Mouse (Mus musculus) hindbrain, embryonic 12.5 days (tissue): ENCODE measurements around the gene Utrn. TPM values are rescaled to one million over a fixed set of nuclear protein-coding genes. Genes with fewer than 3 reads are reported as not detected.

Experiments
- ATAC-seq: fragments of 200-750 bp; cut with Nextera tagmentation; 2 replicates; pipeline ENCODE4 v1.8.0; 2017; ENCODE audit warnings: moderate TSS enrichment; ENCODE audit not compliant: low FRiP score
- H3K27ac ChIP-seq: fragments of 300-500 bp; sonication (generic); 2 replicates; pipeline ENCODE4 v1.5.1; 2016; ENCODE audit warnings: mild to moderate bottlenecking
- H3K27me3 ChIP-seq: fragments of 300-500 bp; sonication (generic); 2 replicates; pipeline ENCODE4 v1.6.1; 2016; ENCODE audit warnings: mild to moderate bottlenecking
- H3K36me3 ChIP-seq: fragments of 300-500 bp; sonication (generic); 2 replicates; pipeline ENCODE4 v1.6.1; 2016; ENCODE audit warnings: mild to moderate bottlenecking
- H3K4me1 ChIP-seq: fragments of 300-500 bp; sonication (generic); 2 replicates; pipeline ENCODE4 v1.6.1; 2016
- H3K4me2 ChIP-seq: fragments of 300-500 bp; sonication (generic); replicated peaks from 2 replicates; pipeline ENCODE4 v1.6.1; 2016; ENCODE audit warnings: mild to moderate bottlenecking
- H3K4me3 ChIP-seq: fragments of 300-500 bp; sonication (generic); 2 replicates; pipeline ENCODE4 v1.5.1; 2016; ENCODE audit warnings: mild to moderate bottlenecking
- H3K9ac ChIP-seq: fragments of 300-500 bp; sonication (generic); 2 replicates; pipeline ENCODE4 v1.6.1; 2016; ENCODE audit warnings: mild to moderate bottlenecking, moderate library complexity
- H3K9me3 ChIP-seq: fragments of 300-500 bp; sonication (generic); replicated peaks from 2 replicates; pipeline ENCODE4 v1.6.1; 2016; ENCODE audit warnings: mild to moderate bottlenecking
- WGBS: fragments of 180-500 bp; shearing (Covaris S2); methylation state at CpG from one replicate; pipeline ENCODE4 v1.1.7; 2016; 5-methylcytosine and 5-hydroxymethylcytosine counted together
- polyA plus RNA-seq: library from polyadenylated mRNA; unstranded; fragments of >200 nt; fragmentation: Nextera tagmentation; extraction: Ambion mirVana; gene quantifications from 2 replicates; pipeline ENCODE4 v1.2.1, GENCODE M21; 2016

Gene Utrn
- polyA plus RNA-seq, 1 experiment from 2014 or later = 56.0 TPM

DNA sequence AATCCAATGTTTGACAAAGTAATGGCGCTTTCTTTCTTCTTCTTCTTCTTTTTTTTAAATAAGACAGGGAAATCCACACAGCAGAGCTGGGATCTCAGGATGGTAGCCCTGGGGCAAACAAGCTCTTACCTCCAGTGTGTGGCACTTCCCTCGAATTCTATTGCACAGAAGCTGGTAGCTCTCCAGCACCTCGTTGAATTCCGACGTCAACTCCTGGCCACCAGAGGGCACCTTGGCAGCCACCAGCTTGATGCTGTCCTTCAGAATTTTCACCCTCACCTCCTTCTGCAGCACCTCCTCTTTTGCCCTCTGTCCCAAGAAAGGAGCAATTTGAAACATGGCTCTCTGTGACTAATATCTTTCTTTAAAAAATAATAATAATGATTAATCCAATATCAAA is 178.6 kb downstream of the Utrn start:
- H3K27ac ChIP-seq = no peak overlapping the region
- WGBS = 19% methylated on average over 5 of the region's 5 CpGs
- no peaks in the 10 kb centered on the region for H3K9me3 ChIP-seq
- H3K4me1 ChIP-seq = no peaks in the 10 kb centered on the region; the same call in 1 of the 2 replicates
- H3K36me3 ChIP-seq = no peaks in the 10 kb centered on the region
- H3K27me3 ChIP-seq = no peaks in the 10 kb centered on the region
- no peak overlapping the region for H3K4me2 ChIP-seq
- no peak overlapping the region for H3K9ac ChIP-seq
- peak; percentile 60; the same call in 1 of the 2 replicates for ATAC-seq
- no peak overlapping the region for H3K4me3 ChIP-seq

DNA sequence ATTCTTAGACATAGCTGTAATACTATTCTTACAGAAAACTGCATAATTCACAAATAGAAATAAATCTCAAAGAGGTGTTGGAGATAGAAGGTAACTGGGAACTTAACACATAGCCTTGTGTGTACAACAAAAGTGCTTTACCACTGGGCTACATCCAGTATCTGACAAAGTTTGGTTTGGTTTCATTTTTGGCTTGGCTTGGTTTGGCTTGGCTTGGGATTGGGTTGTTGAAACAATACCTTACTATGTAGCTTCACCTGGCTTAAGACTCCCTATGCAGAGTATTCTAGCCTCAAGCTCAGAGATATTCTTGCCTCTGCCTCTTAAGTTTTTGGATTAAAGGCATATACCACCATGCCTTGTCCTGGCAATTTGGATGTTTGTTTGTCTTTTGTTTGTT is 183.5 kb downstream of the Utrn start:
- no peak overlapping the region for H3K27ac ChIP-seq
- H3K4me3 ChIP-seq = no peak overlapping the region
- no peak for ATAC-seq
- no peaks in the 10 kb centered on the region for H3K4me1 ChIP-seq
- H3K36me3 ChIP-seq = peaks cover 6% of the 10 kb centered on the region; the same call in 1 of the 2 replicates
- H3K9ac ChIP-seq = no peak overlapping the region
- H3K9me3 ChIP-seq = no peaks in the 10 kb centered on the region
- H3K4me2 ChIP-seq = no peak overlapping the region
- no peaks in the 10 kb centered on the region for H3K27me3 ChIP-seq

DNA sequence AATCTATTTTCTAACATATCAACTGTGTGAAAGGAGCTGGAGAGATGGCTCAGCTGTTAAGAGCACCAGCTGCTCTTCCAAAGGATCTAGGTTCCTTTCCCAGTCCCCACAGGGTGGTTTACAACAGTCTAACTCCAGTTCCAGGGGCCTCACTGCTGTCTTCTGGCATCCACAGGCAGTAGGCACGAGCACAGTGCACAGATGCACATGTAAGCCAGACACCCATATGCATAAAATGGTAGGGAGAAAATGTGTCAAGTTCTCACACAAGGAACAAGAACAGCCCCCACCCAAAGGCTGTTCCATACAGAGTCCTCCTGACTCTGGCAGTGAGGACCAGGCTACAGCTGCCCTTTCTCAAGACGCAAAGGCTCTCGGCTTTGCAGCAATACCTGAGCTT is 185.1 kb downstream of the Utrn start:
- no peak overlapping the region for H3K4me2 ChIP-seq
- H3K36me3 ChIP-seq = peaks cover 10% of the 10 kb centered on the region; the same call in 1 of the 2 replicates
- H3K9me3 ChIP-seq = no peaks in the 10 kb centered on the region
- H3K4me1 ChIP-seq = no peaks in the 10 kb centered on the region
- no peaks in the 10 kb centered on the region for H3K27me3 ChIP-seq
- no peak overlapping the region for H3K4me3 ChIP-seq
- H3K9ac ChIP-seq = no peak overlapping the region
- no peak overlapping the region for H3K27ac ChIP-seq
- ATAC-seq = no peak
- 95% methylated on average over 3 of the region's 3 CpGs for WGBS

DNA sequence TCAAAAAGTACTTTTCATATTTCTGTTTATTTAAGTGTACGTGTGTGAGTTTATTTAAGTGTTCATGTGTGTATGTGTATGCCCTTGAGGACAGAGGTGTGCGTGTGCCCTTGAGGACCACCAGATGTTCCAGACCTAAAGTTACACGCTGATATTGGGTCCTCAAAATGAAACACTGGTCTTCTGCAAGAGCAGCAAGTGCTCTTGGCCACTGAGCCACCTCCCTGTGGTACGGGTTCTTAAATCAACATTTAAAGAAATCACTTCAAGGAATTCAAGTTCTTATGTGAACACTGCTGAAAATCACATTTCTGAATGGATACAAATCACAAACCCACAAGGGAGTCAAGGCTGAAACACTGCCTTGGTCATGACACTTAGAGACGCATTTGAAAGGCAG is 195.9 kb downstream of the Utrn start:
- H3K9ac ChIP-seq = no peak overlapping the region
- no peak overlapping the region for H3K4me2 ChIP-seq
- peaks cover 6% of the 10 kb centered on the region for H3K36me3 ChIP-seq
- H3K27ac ChIP-seq = no peak overlapping the region
- H3K4me1 ChIP-seq = no peaks in the 10 kb centered on the region
- ATAC-seq = no peak
- 83% methylated on average over 5 of the region's 5 CpGs for WGBS
- no peak overlapping the region for H3K4me3 ChIP-seq
- H3K9me3 ChIP-seq = no peaks in the 10 kb centered on the region
- no peaks in the 10 kb centered on the region for H3K27me3 ChIP-seq

DNA sequence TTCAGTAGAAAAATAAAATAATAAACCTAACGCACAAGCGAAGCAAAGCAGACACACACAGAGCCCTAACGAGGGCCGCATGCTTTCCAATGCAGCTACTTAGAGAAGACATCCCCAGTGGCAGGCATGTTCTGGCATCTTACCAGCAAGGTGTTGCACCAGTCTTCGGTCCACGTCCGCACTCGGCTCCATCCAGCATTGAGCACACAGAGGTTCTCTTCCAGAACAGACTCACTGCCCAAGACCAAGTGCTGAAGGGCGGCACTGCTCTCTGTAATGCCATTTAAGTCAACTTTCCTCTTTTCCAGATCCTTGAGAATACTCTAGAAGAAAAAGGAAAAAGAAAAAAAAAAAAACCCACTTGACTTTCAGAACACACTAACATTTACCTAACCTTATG is 197.6 kb downstream of the Utrn start:
- WGBS = 96% methylated on average over 9 of the region's 9 CpGs
- no peaks in the 10 kb centered on the region for H3K36me3 ChIP-seq

DNA sequence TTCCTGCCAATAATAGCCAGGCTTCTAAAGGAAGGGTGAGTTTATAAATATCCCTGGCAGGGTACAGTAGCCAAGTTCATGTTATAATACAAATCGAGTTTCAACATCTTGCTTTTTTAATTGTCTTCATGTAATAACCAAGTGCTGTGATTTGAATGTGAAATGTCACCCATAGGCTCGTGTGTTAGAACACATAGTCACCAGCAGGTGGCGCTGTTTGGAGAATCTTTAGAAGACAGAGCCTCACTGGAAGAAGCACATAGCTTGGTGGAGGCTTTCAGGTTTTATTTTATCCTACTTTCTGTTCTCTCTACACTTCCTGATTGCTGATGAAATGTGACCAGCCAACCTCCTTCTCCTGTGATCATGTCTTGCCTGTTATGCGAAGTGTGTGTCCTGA is 207.1 kb downstream of the Utrn start:
- WGBS = 88% methylated on average over 4 of the region's 4 CpGs
- H3K27ac ChIP-seq = no peak overlapping the region
- peaks cover 5% of the 10 kb centered on the region for H3K9me3 ChIP-seq
- no peak overlapping the region for H3K9ac ChIP-seq
- no peak for ATAC-seq
- H3K4me2 ChIP-seq = no peak overlapping the region
- no peaks in the 10 kb centered on the region for H3K27me3 ChIP-seq
- H3K4me3 ChIP-seq = no peak overlapping the region
- peaks cover 14% of the 10 kb centered on the region; the same call in 1 of the 2 replicates for H3K36me3 ChIP-seq
- H3K4me1 ChIP-seq = no peaks in the 10 kb centered on the region

More for the DNA sequence above, 197.6 kb downstream of the Utrn start:
- no peak for ATAC-seq
- H3K4me2 ChIP-seq = no peak overlapping the region
- no peaks in the 10 kb centered on the region for H3K9me3 ChIP-seq
- no peaks in the 10 kb centered on the region for H3K27me3 ChIP-seq
- no peaks in the 10 kb centered on the region for H3K4me1 ChIP-seq
- no peak overlapping the region for H3K27ac ChIP-seq
- H3K9ac ChIP-seq = no peak overlapping the region
- H3K4me3 ChIP-seq = no peak overlapping the region

DNA sequence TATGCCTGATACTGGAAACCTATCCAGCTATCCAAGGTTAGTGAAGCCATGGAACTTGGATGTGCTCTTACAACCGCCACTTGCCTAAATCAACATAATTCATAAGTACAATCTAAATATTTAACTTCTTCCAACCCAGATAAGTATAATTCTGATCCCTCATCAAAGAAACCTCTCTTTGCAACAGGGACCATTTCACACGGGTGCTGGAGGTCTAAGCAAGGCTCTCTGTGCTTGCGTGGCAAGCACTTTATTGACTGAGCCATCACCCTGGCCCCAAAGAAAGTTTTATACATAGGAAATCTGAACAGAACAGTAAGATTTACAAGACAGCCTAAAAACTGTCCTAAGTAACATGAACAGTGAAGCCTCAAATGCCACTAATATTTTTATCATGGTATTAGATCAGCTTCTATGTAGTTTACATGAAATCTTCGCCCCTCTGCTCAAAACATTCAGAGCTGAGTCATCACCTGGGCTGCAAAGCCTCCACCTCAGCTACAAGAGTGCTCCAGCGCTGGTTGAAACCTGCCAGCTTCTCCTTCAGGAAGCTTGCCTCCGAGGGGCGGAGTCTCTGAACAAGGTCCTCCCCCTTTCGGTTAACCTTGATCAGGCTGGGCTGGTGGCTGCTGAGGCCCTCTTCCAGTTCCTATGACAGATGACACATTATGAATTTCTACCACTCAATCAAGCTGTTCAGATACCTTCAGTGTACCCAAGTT is 211.0 kb downstream of the Utrn start:
- H3K4me1 ChIP-seq = no peaks in the 10 kb centered on the region
- peaks cover 5% of the 10 kb centered on the region for H3K9me3 ChIP-seq
- H3K4me3 ChIP-seq = no peak overlapping the region
- no peak for ATAC-seq
- 79% methylated on average over 8 of the region's 8 CpGs for WGBS
- no peaks in the 10 kb centered on the region for H3K27me3 ChIP-seq
- peaks cover 5% of the 10 kb centered on the region; the same call in 1 of the 2 replicates for H3K36me3 ChIP-seq
- no peak overlapping the region for H3K9ac ChIP-seq
- H3K27ac ChIP-seq = no peak overlapping the region
- H3K4me2 ChIP-seq = no peak overlapping the region

DNA sequence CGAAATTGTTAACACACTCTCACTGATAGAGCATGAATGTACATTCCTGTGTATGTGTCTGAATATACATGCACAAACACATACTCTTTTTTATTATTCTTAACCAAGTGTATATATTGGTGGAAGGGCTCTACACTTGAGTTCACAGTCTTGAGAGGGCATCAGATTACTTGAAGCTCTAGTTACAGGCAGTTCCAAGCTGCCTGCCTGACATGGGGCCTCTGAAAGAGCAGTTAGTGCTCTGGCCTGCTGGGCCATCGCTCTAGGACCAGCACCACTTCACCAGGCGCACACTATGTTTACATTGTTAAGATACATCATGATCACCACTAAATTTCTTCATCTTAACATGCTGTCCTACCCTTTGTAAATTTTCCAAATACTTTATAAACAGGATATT is 216.2 kb downstream of the Utrn start:
- Histone ChIP-seq H3K9ac (no peak overlapping the region), H3K4me2 (no peak overlapping the region), H3K27me3 (no peaks in the 10 kb centered on the region), H3K9me3 (no peaks in the 10 kb centered on the region), H3K27ac (no peak overlapping the region), H3K36me3 (no peaks in the 10 kb centered on the region), H3K4me3 (no peak overlapping the region), H3K4me1 (no peaks in the 10 kb centered on the region)
- no peak for ATAC-seq
- WGBS = 75% methylated on average over 3 of the region's 3 CpGs

DNA sequence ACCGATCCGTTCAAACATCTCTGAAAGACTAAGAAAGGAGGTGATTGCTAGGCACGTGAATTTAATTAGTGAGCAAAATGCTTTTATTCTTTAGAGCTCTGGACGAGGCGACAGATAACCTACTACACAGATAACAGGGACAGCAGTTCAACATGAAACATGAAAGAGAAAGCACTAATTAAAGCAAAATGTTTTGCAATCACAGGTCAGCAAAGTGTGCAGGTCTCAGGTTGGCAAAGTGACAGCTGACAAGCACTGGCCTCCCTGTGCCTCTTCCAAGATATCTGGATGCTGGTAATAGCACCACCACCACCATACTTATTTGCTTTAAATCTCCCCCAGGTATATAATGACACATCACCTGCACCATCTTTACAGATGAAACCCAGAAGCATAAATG is 223.0 kb downstream of the Utrn start:
- no peak overlapping the region for H3K9ac ChIP-seq
- H3K27me3 ChIP-seq = no peaks in the 10 kb centered on the region
- H3K9me3 ChIP-seq = no peaks in the 10 kb centered on the region
- no peaks in the 10 kb centered on the region for H3K4me1 ChIP-seq
- H3K4me2 ChIP-seq = no peak overlapping the region
- WGBS = 78% methylated on average over 5 of the region's 5 CpGs
- H3K27ac ChIP-seq = no peak overlapping the region
- no peak for ATAC-seq
- no peak overlapping the region for H3K4me3 ChIP-seq
- H3K36me3 ChIP-seq = no peaks in the 10 kb centered on the region

DNA sequence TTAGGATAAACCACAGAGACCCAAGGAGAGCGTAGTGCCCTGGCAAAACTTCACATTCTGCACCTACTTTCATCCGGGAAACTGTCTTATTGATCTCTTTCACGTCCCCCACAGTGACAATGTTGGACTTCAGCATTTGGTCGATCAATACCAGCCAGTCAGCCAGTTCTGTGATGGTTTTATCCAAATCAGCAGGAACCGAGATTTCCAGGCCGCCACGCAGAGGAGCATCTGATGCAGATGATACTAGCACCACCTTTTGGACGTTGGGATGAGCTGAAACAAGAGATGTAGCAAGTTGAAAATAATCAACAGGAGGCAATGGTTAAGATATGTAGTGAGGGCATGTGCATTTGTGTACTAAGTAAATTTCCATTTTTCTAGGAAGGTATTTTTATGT is 225.8 kb downstream of the Utrn start:
- H3K27me3 ChIP-seq = no peaks in the 10 kb centered on the region
- ATAC-seq = no peak
- WGBS = 74% methylated on average over 8 of the region's 8 CpGs
- no peaks in the 10 kb centered on the region for H3K36me3 ChIP-seq
- no peak overlapping the region for H3K9ac ChIP-seq
- no peak overlapping the region for H3K27ac ChIP-seq
- H3K9me3 ChIP-seq = no peaks in the 10 kb centered on the region
- no peak overlapping the region for H3K4me3 ChIP-seq
- no peak overlapping the region for H3K4me2 ChIP-seq
- H3K4me1 ChIP-seq = no peaks in the 10 kb centered on the region

DNA sequence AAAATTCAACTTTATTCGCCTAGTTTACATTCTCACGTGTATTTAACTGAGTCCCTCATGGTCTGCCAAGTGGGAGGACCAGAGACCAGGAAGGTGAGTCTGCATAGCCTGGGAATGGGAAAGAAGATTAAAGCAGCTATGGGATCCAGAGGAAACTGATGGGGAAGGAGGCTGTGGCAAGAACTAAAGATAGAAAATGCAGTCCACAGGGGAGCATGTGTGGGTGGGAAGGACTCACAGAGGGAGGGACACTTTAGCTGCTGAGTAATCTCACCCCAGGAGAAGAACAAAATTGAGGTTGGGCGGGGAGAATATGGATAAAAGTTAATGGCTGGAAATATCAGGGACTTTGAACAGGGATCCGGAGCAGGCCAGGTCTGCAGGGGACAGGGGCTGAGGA is 229.5 kb downstream of the Utrn start:
- no peaks in the 10 kb centered on the region for H3K9me3 ChIP-seq
- no peak overlapping the region for H3K27ac ChIP-seq
- WGBS = 87% methylated on average over 4 of the region's 4 CpGs
- no peaks in the 10 kb centered on the region for H3K4me1 ChIP-seq
- no peaks in the 10 kb centered on the region for H3K36me3 ChIP-seq
- H3K4me3 ChIP-seq = no peak overlapping the region
- ATAC-seq = no peak
- H3K4me2 ChIP-seq = no peak overlapping the region
- no peaks in the 10 kb centered on the region for H3K27me3 ChIP-seq
- no peak overlapping the region for H3K9ac ChIP-seq

DNA sequence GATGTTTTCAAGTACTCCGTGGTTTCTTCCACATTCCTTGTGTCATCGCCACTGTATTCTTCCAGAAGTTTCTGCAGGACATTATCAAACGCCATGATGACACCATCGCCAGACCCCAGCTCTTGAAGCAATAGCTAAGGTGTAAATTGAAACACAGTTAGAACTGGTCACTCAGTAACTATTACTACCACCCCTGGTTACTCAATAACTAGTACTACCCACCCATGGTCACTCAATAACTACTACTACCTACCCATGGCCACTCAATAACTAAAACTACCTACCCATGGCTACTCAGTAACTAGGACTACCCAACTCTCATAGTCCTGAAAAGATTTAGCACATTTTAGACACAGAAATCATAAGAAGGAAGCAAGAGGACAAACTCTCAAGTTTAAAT is 235.2 kb downstream of the Utrn start:
- Histone ChIP-seq H3K9ac (no peak overlapping the region), H3K36me3 (no peaks in the 10 kb centered on the region), H3K4me2 (no peak overlapping the region), H3K4me3 (no peak overlapping the region), H3K9me3 (no peaks in the 10 kb centered on the region), H3K27ac (no peak overlapping the region), H3K4me1 (no peaks in the 10 kb centered on the region), H3K27me3 (no peaks in the 10 kb centered on the region)
- ATAC-seq = no peak
- 95% methylated on average over 4 of the region's 4 CpGs for WGBS

DNA sequence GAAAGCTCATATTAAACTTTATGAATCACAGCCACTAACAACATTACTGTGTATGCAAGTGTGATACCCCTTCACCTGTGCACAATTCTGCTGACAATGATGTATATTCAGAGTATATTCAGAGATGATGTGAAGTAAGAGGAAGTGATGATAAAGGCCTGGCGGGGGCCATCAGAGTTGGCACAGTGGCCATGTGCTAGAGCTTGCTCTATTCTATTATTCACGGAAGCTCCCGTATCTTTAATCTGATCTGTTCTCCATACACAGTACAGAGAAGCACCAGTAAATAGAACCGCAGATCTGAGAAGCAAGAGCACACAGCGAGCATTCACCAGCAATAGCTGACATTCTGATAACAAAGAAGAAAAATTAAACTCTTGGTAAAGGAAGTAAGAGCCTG is 238.2 kb downstream of the Utrn start:
- Histone ChIP-seq H3K9me3 (no peaks in the 10 kb centered on the region), H3K4me3 (no peak overlapping the region), H3K27ac (no peak overlapping the region), H3K4me1 (no peaks in the 10 kb centered on the region), H3K9ac (no peak overlapping the region), H3K36me3 (no peaks in the 10 kb centered on the region), H3K27me3 (no peaks in the 10 kb centered on the region), H3K4me2 (no peak overlapping the region)
- no peak for ATAC-seq
- 89% methylated on average over 5 of the region's 5 CpGs for WGBS
